Mouse (Mus musculus) hindbrain, embryonic 11.5 days (tissue): ENCODE results near the gene Mepe. TPM values are rescaled to one million over a fixed set of nuclear protein-coding genes. Genes with fewer than 3 reads are reported as not detected.

Experiments used
- ATAC-seq: fragments of 200-750 bp; cut with Nextera tagmentation; 2 replicates; pipeline ENCODE4 v1.8.0; 2017; ENCODE audit warnings: mild to moderate bottlenecking, moderate TSS enrichment, moderate library complexity; ENCODE audit not compliant: low FRiP score
- DNase-seq: peaks from one replicate; pipeline ENCODE4 v3.0.0-alpha.2; 2015; ENCODE audit warnings: low spot score
- H3K27ac ChIP-seq: fragments of 300-500 bp; sonication (generic); 2 replicates; pipeline ENCODE4 v1.5.1; 2014; ENCODE audit warnings: mild to moderate bottlenecking, low read depth, low read length
- H3K27me3 ChIP-seq: fragments of 300-500 bp; sonication (generic); 2 replicates; pipeline ENCODE4 v1.6.1; 2014; ENCODE audit warnings: mild to moderate bottlenecking, low read length, moderate library complexity, mixed read lengths; ENCODE audit not compliant: control insufficient read depth, insufficient read depth
- H3K36me3 ChIP-seq: fragments of 300-500 bp; sonication (generic); 2 replicates; pipeline ENCODE4 v1.6.1; 2014; ENCODE audit warnings: mild to moderate bottlenecking, low read length, moderate library complexity, mixed read lengths; ENCODE audit not compliant: control insufficient read depth, insufficient read depth
- H3K4me1 ChIP-seq: fragments of 300-500 bp; sonication (generic); replicated peaks from 2 replicates; pipeline ENCODE4 v1.6.1; 2014; ENCODE audit warnings: low read length, mixed read lengths; ENCODE audit not compliant: control insufficient read depth, insufficient read depth
- H3K4me2 ChIP-seq: fragments of 300-500 bp; sonication (generic); replicated peaks from 2 replicates; pipeline ENCODE4 v1.6.1; 2014; ENCODE audit warnings: mild to moderate bottlenecking, low read depth, low read length
- H3K4me3 ChIP-seq: fragments of 300-500 bp; sonication (generic); 2 replicates; pipeline ENCODE4 v1.5.1; 2014; ENCODE audit warnings: low read depth, low read length
- H3K9ac ChIP-seq: fragments of 300-500 bp; sonication (generic); 2 replicates; pipeline ENCODE4 v1.6.1; 2014; ENCODE audit warnings: low read depth, low read length
- H3K9me3 ChIP-seq: fragments of 300-500 bp; sonication (generic); 2 replicates; pipeline ENCODE4 v1.6.1; 2016; ENCODE audit warnings: low read length; ENCODE audit not compliant: control insufficient read depth
- WGBS: fragments of 180-500 bp; shearing (Covaris S2); extraction: QIAGEN DNeasy Blood & Tissue Kit; methylation state at CpG from one replicate; pipeline ENCODE4 v1.1.7; 2014; 5-methylcytosine and 5-hydroxymethylcytosine counted together
- polyA plus RNA-seq: library from polyadenylated mRNA; unstranded; fragments of >200 nt; fragmentation: Nextera tagmentation; extraction: Ambion mirVana; gene quantifications from 2 replicates; pipeline ENCODE4 v1.2.1, GENCODE M21; 2014

Gene Mepe
- polyA plus RNA-seq, 1 experiment from 2014 or later = not detected

DNA sequence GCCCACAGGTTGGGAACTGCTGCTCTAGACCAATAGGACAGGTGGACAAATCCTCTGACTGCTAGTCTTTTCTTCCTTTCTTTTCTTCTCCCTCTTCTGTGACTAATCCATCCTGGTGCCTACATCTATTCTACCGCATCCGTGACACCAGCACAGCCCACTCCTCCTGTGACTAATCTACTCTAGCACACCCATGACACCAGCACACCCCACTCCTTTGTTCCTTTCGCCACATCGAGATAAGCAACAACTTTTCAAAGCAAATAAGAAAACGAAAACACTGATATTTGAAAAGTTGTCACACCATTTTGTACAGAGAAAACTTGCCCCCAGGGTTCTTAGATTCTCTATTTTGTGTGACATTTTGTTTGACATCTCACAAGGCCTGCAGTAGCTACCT lies 5.0 kb downstream of the Mepe start:
- 72% methylated on average over 5 of the region's 5 CpGs for WGBS
- H3K27me3 ChIP-seq = no peaks in the 10 kb centered on the region
- H3K9me3 ChIP-seq = no peaks in the 10 kb centered on the region
- no peaks in the 10 kb centered on the region for H3K4me1 ChIP-seq
- no peak overlapping the region for H3K4me3 ChIP-seq
- no peaks in the 10 kb centered on the region for H3K36me3 ChIP-seq
- no peak overlapping the region for H3K9ac ChIP-seq
- no peak overlapping the region for H3K4me2 ChIP-seq
- no peak overlapping the region for H3K27ac ChIP-seq
- DNase-seq (no peak), ATAC-seq (0 out of 2 replicates have a peak, but pooled peaks have one; percentile 33)

GRCm38 (mm10) chr5:104332296-104332695 lies 7.2 kb downstream of the Mepe start:
- DNase-seq (no peak), ATAC-seq (no peak)
- Histone ChIP-seq H3K36me3 (no peaks in the 10 kb centered on the region), H3K27ac (no peak overlapping the region), H3K4me1 (no peaks in the 10 kb centered on the region), H3K4me2 (no peak overlapping the region), H3K9me3 (no peaks in the 10 kb centered on the region), H3K9ac (no peak overlapping the region), H3K4me3 (no peak overlapping the region), H3K27me3 (no peaks in the 10 kb centered on the region)
- WGBS = 75% methylated on average over 3 of the region's 3 CpGs

- Histone ChIP-seq H3K9me3 (no peaks in the 10 kb centered on the region), H3K36me3 (no peaks in the 10 kb centered on the region), H3K4me2 (no peak overlapping the region), H3K4me1 (no peaks in the 10 kb centered on the region), H3K27ac (no peak overlapping the region), H3K4me3 (no peak overlapping the region), H3K27me3 (no peaks in the 10 kb centered on the region), H3K9ac (no peak overlapping the region)
- WGBS = 44% methylated on average over 7 of the region's 7 CpGs
- DNase-seq (peak; percentile 79), ATAC-seq (peak; percentile 49; the same call in 1 of the 2 replicates)
Observed at GRCm38 (mm10) chr5:104333231-104333640, 8.1 kb downstream of the Mepe start.

DNA sequence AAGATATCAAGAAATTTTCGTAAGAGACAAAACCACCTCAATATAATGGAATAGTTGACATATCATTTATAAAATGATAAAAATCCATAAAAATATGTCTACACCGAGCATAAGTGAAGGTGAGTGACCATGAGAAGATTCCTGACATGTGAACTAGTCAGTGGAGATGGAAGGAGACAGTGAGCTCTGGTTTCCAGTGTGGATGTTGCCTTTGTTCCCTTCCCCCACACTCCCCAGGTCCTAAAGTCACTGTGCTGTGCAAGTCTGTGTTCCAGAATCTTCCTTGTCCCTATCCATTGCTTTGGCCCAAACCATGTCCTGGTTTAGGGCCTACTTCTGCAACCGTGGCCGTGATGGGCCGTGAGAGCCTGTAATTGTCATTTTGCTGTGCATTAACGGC lies 8.5 kb downstream of the Mepe start:
- no peak for ATAC-seq

DNA sequence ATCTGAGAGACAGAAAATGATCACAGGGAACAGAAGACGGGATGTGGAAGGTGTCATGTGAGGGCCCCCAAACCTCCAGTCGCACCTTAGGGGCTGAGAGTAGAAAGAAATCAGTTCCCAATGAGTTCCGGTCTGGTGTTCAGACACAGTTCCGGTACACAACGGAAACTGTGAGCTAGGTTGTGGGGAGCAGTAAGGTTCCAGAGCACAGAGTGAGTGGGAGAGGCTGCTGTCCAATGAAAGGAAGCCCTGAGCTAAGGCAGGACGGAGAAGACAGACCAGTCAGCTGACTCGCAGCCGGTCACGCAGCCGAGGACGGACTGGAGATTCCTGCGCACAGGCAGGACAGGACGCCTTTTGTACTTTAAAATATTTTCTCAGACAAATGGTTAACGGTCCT lies 9.4 kb downstream of the Mepe start:
- Histone ChIP-seq H3K4me3 (no peak overlapping the region), H3K9ac (no peak overlapping the region), H3K4me1 (no peaks in the 10 kb centered on the region), H3K9me3 (no peaks in the 10 kb centered on the region), H3K27me3 (no peaks in the 10 kb centered on the region), H3K4me2 (no peak overlapping the region), H3K27ac (no peak overlapping the region), H3K36me3 (no peaks in the 10 kb centered on the region)
- ATAC-seq (no peak), DNase-seq (no peak)
- 89% methylated on average over 14 of the region's 14 CpGs for whole genome bisulfite sequencing

More for the DNA sequence above, 8.5 kb downstream of the Mepe start:
- no peak overlapping the region for H3K27ac ChIP-seq
- no peak overlapping the region for H3K4me3 ChIP-seq
- H3K9ac ChIP-seq = no peak overlapping the region
- no peaks in the 10 kb centered on the region for H3K27me3 ChIP-seq
- no peak for DNase-seq
- WGBS = 76% methylated on average over 6 of the region's 6 CpGs
- H3K36me3 ChIP-seq = no peaks in the 10 kb centered on the region
- no peaks in the 10 kb centered on the region for H3K9me3 ChIP-seq
- H3K4me2 ChIP-seq = no peak overlapping the region
- H3K4me1 ChIP-seq = no peaks in the 10 kb centered on the region

GRCm38 (mm10) chr5:104335962-104336361 lies 10.8 kb downstream of the Mepe start:
- WGBS = 91% methylated on average over 5 of the region's 5 CpGs
- Histone ChIP-seq H3K4me2 (no peak overlapping the region), H3K27me3 (no peaks in the 10 kb centered on the region), H3K27ac (no peak overlapping the region), H3K4me1 (no peaks in the 10 kb centered on the region), H3K4me3 (no peak overlapping the region), H3K9me3 (no peaks in the 10 kb centered on the region), H3K9ac (no peak overlapping the region), H3K36me3 (no peaks in the 10 kb centered on the region)
- ATAC-seq (no peak), DNase-seq (no peak)

DNA sequence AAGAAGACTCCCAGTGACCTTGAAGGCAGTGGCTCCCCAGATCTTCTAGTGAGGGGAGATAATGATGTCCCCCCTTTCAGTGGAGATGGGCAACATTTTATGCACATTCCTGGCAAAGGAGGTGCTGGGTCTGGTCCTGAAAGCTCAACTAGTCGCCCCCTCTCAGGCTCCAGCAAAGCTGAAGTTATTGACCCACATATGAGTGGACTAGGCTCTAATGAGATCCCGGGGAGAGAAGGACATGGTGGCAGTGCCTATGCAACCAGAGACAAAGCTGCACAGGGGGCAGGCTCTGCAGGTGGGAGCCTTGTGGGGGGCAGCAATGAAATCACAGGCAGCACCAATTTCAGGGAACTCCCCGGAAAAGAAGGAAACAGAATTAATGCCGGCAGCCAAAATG lies 12.4 kb downstream of the Mepe start:
- Histone ChIP-seq H3K27me3 (no peaks in the 10 kb centered on the region), H3K9me3 (no peaks in the 10 kb centered on the region), H3K9ac (no peak overlapping the region), H3K4me3 (no peak overlapping the region), H3K27ac (no peak overlapping the region), H3K4me1 (no peaks in the 10 kb centered on the region), H3K4me2 (no peak overlapping the region), H3K36me3 (no peaks in the 10 kb centered on the region)
- ATAC-seq = no peak
- WGBS = 76% methylated on average over 4 of the region's 4 CpGs
- no peak for DNase-seq

GRCm38 (mm10) chr5:104339009-104339408 lies 13.9 kb downstream of the Mepe start:
- H3K27me3 ChIP-seq = no peaks in the 10 kb centered on the region
- no peak for DNase-seq
- H3K36me3 ChIP-seq = no peaks in the 10 kb centered on the region
- H3K4me2 ChIP-seq = no peak overlapping the region
- no peak overlapping the region for H3K27ac ChIP-seq
- H3K9me3 ChIP-seq = no peaks in the 10 kb centered on the region
- no peak overlapping the region for H3K9ac ChIP-seq
- no peak overlapping the region for H3K4me3 ChIP-seq
- ATAC-seq = no peak
- H3K4me1 ChIP-seq = no peaks in the 10 kb centered on the region
- WGBS = 81% methylated on average over 5 of the region's 5 CpGs

GRCm38 (mm10) chr5:104339706-104340512 lies 14.8 kb downstream of the Mepe start:
- Histone ChIP-seq H3K27me3 (no peaks in the 10 kb centered on the region), H3K9ac (no peak overlapping the region), H3K4me1 (no peaks in the 10 kb centered on the region), H3K4me2 (no peak overlapping the region), H3K9me3 (no peaks in the 10 kb centered on the region), H3K36me3 (no peaks in the 10 kb centered on the region), H3K27ac (no peak overlapping the region), H3K4me3 (no peak overlapping the region)
- 28% methylated on average over 14 of the region's 14 CpGs for WGBS
- peak; percentile 70; the same call in 1 of the 2 replicates for ATAC-seq
- DNase-seq = peak; percentile 76
